ENCODE assay signal across 8 mouse cellular contexts in the genomic region with DNA sequence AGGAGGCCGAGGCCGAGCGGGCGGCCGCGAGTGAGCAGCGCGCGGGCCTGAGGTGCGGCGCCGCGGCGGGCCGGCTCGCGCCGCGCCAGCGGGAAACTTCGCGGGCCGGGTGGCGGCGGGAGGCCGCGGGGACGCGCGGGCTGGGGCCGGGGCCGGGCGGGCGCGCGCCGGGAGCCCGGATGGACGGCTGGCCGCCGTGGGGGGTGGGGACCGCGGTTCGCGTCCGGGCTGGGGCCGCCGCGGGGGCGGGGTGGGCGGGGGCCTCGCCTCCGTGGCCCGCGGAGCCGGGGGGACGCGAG. TPM values are rescaled to one million over a fixed set of nuclear protein-coding genes. Genes with fewer than 3 reads are reported as not detected.
DNase-seq lines count a peak whose midpoint lies in the region; ATAC-seq and TF ChIP-seq lines count a peak whose summit lies in the region.

No protein-coding gene starts in this region.

- H3K27ac ChIP-seq in heart, embryonic 11.5 days (ENCODE audit: low read depth, low read length) = peak overlapping the region; percentile 94
- peak overlapping the region; percentile 91 for H3K27ac ChIP-seq in forebrain, embryonic 16.5 days (ENCODE audit: low read length)
- peak overlapping the region; percentile 96 for H3K27ac ChIP-seq in liver, postnatal 0 days (ENCODE audit: low read depth)

- intact Hi-C loops in heart, postnatal 25 days (cut with DNase I) = loop anchor here (5.0 kb wide), 1 partner anchor 81 kb away; no protein-coding TSS in a partner anchor

- peak overlapping the region; percentile 94 for H3K4me2 ChIP-seq in heart, embryonic 11.5 days
- H3K4me2 ChIP-seq in forebrain, embryonic 16.5 days (ENCODE audit: low read length) = peak overlapping the region; percentile 99
- peak overlapping the region; percentile 90 for H3K4me2 ChIP-seq in liver, postnatal 0 days (ENCODE audit: low read depth, low read length)

- DNase-seq in heart, postnatal 25 days (ENCODE audit: low spot score) = no peak
- DNase-seq in liver, postnatal 0 days = no peak
- no peak for DNase-seq in B cell, adult 2 months
- DNase-seq in frontal cortex, postnatal 25 days (ENCODE audit: low spot score in 2 of 2) = no peak
- no peak for DNase-seq in retina, embryonic 14.5 days (ENCODE audit: low spot score)

- peak overlapping the region; percentile 95 for H3K9ac ChIP-seq in heart, embryonic 11.5 days (ENCODE audit: low read depth, low read length)
- H3K9ac ChIP-seq in forebrain, embryonic 16.5 days (replicated peaks; ENCODE audit: low read depth, low read length) = peak overlapping the region; percentile 91
- peak overlapping the region; percentile 94 for H3K9ac ChIP-seq in liver, postnatal 0 days (replicated peaks)

- TF ChIP-seq CTCF in E14TG2a.4 (conservative IDR thresholded peaks at IDR 0.05; ENCODE audit: low read length) = no peak
- no peak for TF ChIP-seq CTCF in liver, postnatal 0 days (IDR thresholded peaks at IDR 0.05; ENCODE audit: low read depth)

- H3K36me3 ChIP-seq in heart, embryonic 11.5 days (ENCODE audit: control insufficient read depth, insufficient read depth, low read length) = no peaks in the 10 kb centered on the region
- peaks cover 35% of the 10 kb centered on the region for H3K36me3 ChIP-seq in E14TG2a.4 (ENCODE audit: insufficient read depth, low read length)
- H3K36me3 ChIP-seq in forebrain, embryonic 16.5 days (ENCODE audit: control insufficient read depth, insufficient read depth) = no peaks in the 10 kb centered on the region
- peaks cover 3% of the 10 kb centered on the region; the same call in 1 of the 2 replicates for H3K36me3 ChIP-seq in liver, postnatal 0 days (replicated peaks; ENCODE audit: insufficient read depth, low read length)

- H3K4me3 ChIP-seq in heart, embryonic 11.5 days (ENCODE audit: low read depth, low read length) = peak overlapping the region; percentile 93
- peak overlapping the region; percentile 85 for H3K4me3 ChIP-seq in E14TG2a.4 (replicated peaks; ENCODE audit: low read length)
- H3K4me3 ChIP-seq in forebrain, embryonic 16.5 days (replicated peaks; ENCODE audit: low read length) = peak overlapping the region; percentile 95
- H3K4me3 ChIP-seq in liver, postnatal 0 days (ENCODE audit: low read depth, low read length) = peak overlapping the region; percentile 94

- no peaks in the 10 kb centered on the region for H3K9me3 ChIP-seq in heart, embryonic 11.5 days (replicated peaks; ENCODE audit: control insufficient read depth, low read length)
- no peaks in the 10 kb centered on the region for H3K9me3 ChIP-seq in E14TG2a.4 (ENCODE audit: low read length)
- no peaks in the 10 kb centered on the region for H3K9me3 ChIP-seq in forebrain, embryonic 16.5 days (ENCODE audit: control insufficient read depth, low read length)
- no peaks in the 10 kb centered on the region for H3K9me3 ChIP-seq in liver, postnatal 0 days (ENCODE audit: low read length)

- 0% methylated on average over 34 of the region's 58 CpGs for WGBS in heart, embryonic 11.5 days (ENCODE audit: insufficient replicate concordance)
- 0% methylated on average over 8 of the region's 58 CpGs for WGBS in forebrain, embryonic 16.5 days
- under 1% methylated on average over 35 of the region's 58 CpGs for WGBS in liver, postnatal 0 days (ENCODE audit: insufficient replicate concordance)

- no peak for TF ChIP-seq EP300 in liver, postnatal 0 days (IDR thresholded peaks at IDR 0.05; ENCODE audit: low read depth)

- ATAC-seq in heart, embryonic 11.5 days (replicated peaks; ENCODE audit: insufficient number of reproducible peaks, low FRiP score, low TSS enrichment) = peak; percentile 72
- no peak for ATAC-seq in forebrain, embryonic 16.5 days
- peak; percentile 81 for ATAC-seq in liver, postnatal 0 days

- peaks cover 29% of the 10 kb centered on the region for H3K4me1 ChIP-seq in heart, embryonic 11.5 days (ENCODE audit: control insufficient read depth, insufficient read depth, low read length)
- peaks cover 66% of the 10 kb centered on the region for H3K4me1 ChIP-seq in E14TG2a.4 (replicated peaks; ENCODE audit: low read depth, low read length)
- H3K4me1 ChIP-seq in forebrain, embryonic 16.5 days (replicated peaks; ENCODE audit: control insufficient read depth, insufficient read depth, low read length) = peaks cover 46% of the 10 kb centered on the region
- peaks cover 35% of the 10 kb centered on the region for H3K4me1 ChIP-seq in liver, postnatal 0 days (ENCODE audit: insufficient read depth)

- no peaks in the 10 kb centered on the region for H3K27me3 ChIP-seq in heart, embryonic 11.5 days (ENCODE audit: control insufficient read depth, insufficient read depth, low read length)
- H3K27me3 ChIP-seq in E14TG2a.4 (ENCODE audit: insufficient read depth, low read length) = no peaks in the 10 kb centered on the region
- no peaks in the 10 kb centered on the region for H3K27me3 ChIP-seq in forebrain, embryonic 16.5 days (replicated peaks; ENCODE audit: control insufficient read depth, insufficient read depth, low read length)
- no peaks in the 10 kb centered on the region for H3K27me3 ChIP-seq in liver, postnatal 0 days (ENCODE audit: insufficient read depth, low read length)

RNA-seq across cellular contexts. Expression of gene Ctnnb1, which starts 4.5 kb away (rescaled TPM):
- 433 and 469 TPM in 2 replicates for polyA plus RNA-seq in heart, embryonic 11.5 days (2014; fragmentation: Nextera tagmentation; extraction: Ambion mirVana)
- 100 to 1,000 TPM; 450 to 481 TPM for total RNA-seq in heart, postnatal 25 days (2021)
- polyA plus RNA-seq in forebrain, embryonic 16.5 days (2015; fragmentation: Nextera tagmentation; extraction: Ambion mirVana) = 611 and 637 TPM in 2 replicates
- 66.5 and 72.7 TPM in 2 replicates for polyA plus RNA-seq in liver, postnatal 0 days (2015; fragmentation: Nextera tagmentation; extraction: Ambion mirVana)
